Mouse (Mus musculus): ENCODE data around the gene Inpp5a.

The Inpp5a gene

GRCm38 (mm10) chr7:139371389-139371788 is 17.5 kb upstream of the Inpp5a start:
- in situ Hi-C loops (cut with MboI, MseI), result no loop called here

- in situ Hi-C loops (cut with MboI, MseI), result no loop called here
Observed at GRCm38 (mm10) chr7:139377381-139377780, 11.5 kb upstream of the Inpp5a start.

GRCm38 (mm10) chr7:139378355-139378754 is 10.6 kb upstream of the Inpp5a start:
- in situ Hi-C loops (cut with MboI, MseI), result no loop called here

GRCm38 (mm10) chr7:139379745-139380144 is 9.2 kb upstream of the Inpp5a start:
- in situ Hi-C loops (cut with MboI, MseI), result no loop called here

GRCm38 (mm10) chr7:139380225-139380624 is 8.7 kb upstream of the Inpp5a start:
- in situ Hi-C loops (cut with MboI, MseI), result no loop called here

GRCm38 (mm10) chr7:139381877-139382276 is 7.0 kb upstream of the Inpp5a start:
- in situ Hi-C loops (cut with MboI, MseI), result no loop called here

- in situ Hi-C loops (cut with MboI, MseI), result no loop called here
Observed at GRCm38 (mm10) chr7:139382796-139383195, 6.1 kb upstream of the Inpp5a start.

GRCm38 (mm10) chr7:139384500-139384899 is 4.4 kb upstream of the Inpp5a start:
- in situ Hi-C loops (cut with MboI, MseI), result no loop called here

GRCm38 (mm10) chr7:139384916-139385530 is 3.9 kb upstream of the Inpp5a start:
- in situ Hi-C loops (cut with MboI, MseI), result no loop called here

GRCm38 (mm10) chr7:139386933-139387690 is 1.8 kb upstream of the Inpp5a start:
- in situ Hi-C loops (cut with MboI, MseI), result no loop called here

GRCm38 (mm10) chr7:139387921-139388669 is 814 bp upstream of the Inpp5a start:
- in situ Hi-C loops (cut with MboI, MseI), result no loop called here

GRCm38 (mm10) chr7:139389213-139389761 is 378 bp downstream of the Inpp5a start:
- in situ Hi-C loops (cut with MboI, MseI), result no loop called here

- in situ Hi-C loops (cut with MboI, MseI), result no loop called here
Observed at GRCm38 (mm10) chr7:139390380-139390779, 1.5 kb downstream of the Inpp5a start.

- in situ Hi-C loops (cut with MboI, MseI), result no loop called here
Observed at GRCm38 (mm10) chr7:139390926-139391325, 2.0 kb downstream of the Inpp5a start.

- in situ Hi-C loops (cut with MboI, MseI), result no loop called here
Observed at GRCm38 (mm10) chr7:139391691-139392090, 2.8 kb downstream of the Inpp5a start.

GRCm38 (mm10) chr7:139392106-139392505 is 3.2 kb downstream of the Inpp5a start:
- in situ Hi-C loops (cut with MboI, MseI), result no loop called here

- in situ Hi-C loops (cut with MboI, MseI), result no loop called here
Observed at GRCm38 (mm10) chr7:139392691-139393235, 3.9 kb downstream of the Inpp5a start.

GRCm38 (mm10) chr7:139397521-139397920 is 8.6 kb downstream of the Inpp5a start:
- in situ Hi-C loops (cut with MboI, MseI), result no loop called here

GRCm38 (mm10) chr7:139398111-139398510 is 9.2 kb downstream of the Inpp5a start:
- in situ Hi-C loops (cut with MboI, MseI), result no loop called here

GRCm38 (mm10) chr7:139398530-139399021 is 9.7 kb downstream of the Inpp5a start:
- in situ Hi-C loops (cut with MboI, MseI), result no loop called here

- in situ Hi-C loops (cut with MboI, MseI), result no loop called here
Observed at GRCm38 (mm10) chr7:139399572-139399971, 10.7 kb downstream of the Inpp5a start.

Measured in T-helper 2 cell (primary cell).